Mouse (Mus musculus) liver, postnatal 0 days (tissue): ENCODE measurements around the gene Hoxd8.

Experiments used
- CTCF ChIP-seq: sonication (generic); IDR thresholded peaks from 2 replicates; pipeline ENCODE4 v1.5.1; 2016; ENCODE audit warnings: antibody characterized with exemption, low read depth
- EP300 ChIP-seq: IDR thresholded peaks from 2 replicates; pipeline ENCODE4 v1.6.1; 2016; ENCODE audit warnings: antibody characterized with exemption, low read depth, mild to moderate bottlenecking

- TF ChIP-seq EP300 (no peak), CTCF (no peak)
These were observed 48.4 kb upstream of the Hoxd8 start for GRCm38 (mm10) chr2:74655821-74656631.
